Mouse (Mus musculus) frontal cortex, postnatal 36 days (tissue): Measurements from ENCODE around the gene Slc4a10.

Experiments
- DNase-seq, 2 experiments: peaks; one replicate each; pipeline ENCODE4 v3.0.0; 2022; ENCODE audit warnings: low spot score in 2 of 2

Slc4a10 gene

GRCm38 (mm10) chr2:62278779-62279178, 232.5 kb downstream of the Slc4a10 start:
- no peak for DNase-seq

DNA sequence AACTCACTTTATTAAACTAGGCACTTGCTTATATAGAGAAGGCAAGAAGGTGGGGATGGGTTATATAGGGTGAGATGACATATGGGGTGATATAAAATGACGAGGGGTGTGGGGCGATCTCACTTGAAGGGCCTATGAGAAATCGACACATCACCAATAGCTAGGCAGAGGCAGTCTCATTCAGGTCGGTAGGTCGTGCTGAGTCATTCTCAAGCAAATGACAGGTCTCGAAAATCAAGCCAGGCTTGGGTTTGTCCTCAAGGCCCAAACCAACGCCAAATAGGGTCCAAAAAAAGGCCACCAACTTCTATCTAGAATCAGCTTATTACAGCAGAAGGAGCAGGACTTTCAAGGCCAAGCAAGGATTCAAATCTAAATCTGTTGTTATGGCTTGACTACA, 233.5 kb downstream of the Slc4a10 start:
- no peak for DNase-seq

GRCm38 (mm10) chr2:62285026-62285425, 238.8 kb downstream of the Slc4a10 start:
- DNase-seq: no peak

- DNase-seq: no peak
Observed at GRCm38 (mm10) chr2:62285847-62286246, 239.6 kb downstream of the Slc4a10 start.

GRCm38 (mm10) chr2:62287532-62287931, 241.3 kb downstream of the Slc4a10 start:
- DNase-seq: no peak

DNA sequence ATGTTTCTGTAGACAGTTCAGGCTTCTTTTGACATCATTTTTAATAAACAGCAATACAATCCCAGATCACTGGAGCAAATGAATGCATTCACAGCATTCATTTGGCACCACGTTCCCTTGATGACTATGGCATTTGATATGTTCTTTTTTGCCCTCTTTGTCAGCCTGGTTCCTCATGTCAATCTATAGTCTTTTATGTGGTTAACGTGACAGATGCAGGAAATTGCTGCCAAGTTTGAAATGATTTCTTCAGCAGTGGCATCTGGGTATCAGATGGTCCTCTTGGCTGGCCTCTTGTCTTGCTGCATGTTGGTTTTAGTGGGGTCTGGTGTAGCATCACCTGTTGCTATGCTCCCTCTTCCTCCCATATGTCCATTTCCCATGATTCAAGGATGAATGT, 247.6 kb downstream of the Slc4a10 start:
- no peak for DNase-seq

DNA sequence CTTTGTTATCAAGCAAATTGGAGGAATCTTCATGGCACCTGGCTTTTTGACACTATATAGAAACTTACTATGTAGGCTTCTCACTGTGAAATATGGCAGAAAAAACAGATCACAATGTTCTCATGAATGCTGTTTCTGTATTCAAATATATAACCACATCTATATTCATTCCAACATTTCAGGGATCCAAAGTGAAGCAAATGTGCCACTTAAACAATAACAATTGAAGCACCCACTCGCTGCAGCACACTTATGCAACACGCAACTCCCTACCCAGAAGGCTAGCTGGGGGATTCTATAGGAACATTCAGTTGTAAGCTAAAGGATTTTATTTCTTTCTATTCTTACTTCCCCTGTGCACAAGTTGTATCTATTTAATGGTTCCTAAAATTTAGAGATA, 255.5 kb downstream of the Slc4a10 start:
- DNase-seq: peak; percentile 26 to 38

DNA sequence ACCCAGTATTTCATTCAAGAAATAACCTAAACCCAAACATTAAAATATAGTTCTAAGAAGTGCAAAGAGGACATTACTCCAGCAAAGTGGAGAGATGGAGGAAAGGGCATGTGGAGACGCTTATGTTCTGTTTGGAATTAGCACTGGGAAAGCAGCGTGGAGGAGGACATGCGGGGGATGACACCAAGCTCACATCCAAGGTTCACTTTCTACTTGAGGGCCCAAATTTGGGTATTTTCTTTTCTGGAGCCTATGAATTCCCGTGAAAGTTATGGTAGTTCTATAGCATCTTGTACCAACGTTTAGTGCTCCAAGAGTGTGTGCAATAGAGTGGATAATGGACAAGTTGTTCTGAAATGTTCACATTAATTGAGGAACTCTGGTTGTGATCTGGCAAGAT, 260.7 kb downstream of the Slc4a10 start:
- no peak for DNase-seq

- DNase-seq: no peak
Observed at GRCm38 (mm10) chr2:62307477-62307876, 261.2 kb downstream of the Slc4a10 start.

DNA sequence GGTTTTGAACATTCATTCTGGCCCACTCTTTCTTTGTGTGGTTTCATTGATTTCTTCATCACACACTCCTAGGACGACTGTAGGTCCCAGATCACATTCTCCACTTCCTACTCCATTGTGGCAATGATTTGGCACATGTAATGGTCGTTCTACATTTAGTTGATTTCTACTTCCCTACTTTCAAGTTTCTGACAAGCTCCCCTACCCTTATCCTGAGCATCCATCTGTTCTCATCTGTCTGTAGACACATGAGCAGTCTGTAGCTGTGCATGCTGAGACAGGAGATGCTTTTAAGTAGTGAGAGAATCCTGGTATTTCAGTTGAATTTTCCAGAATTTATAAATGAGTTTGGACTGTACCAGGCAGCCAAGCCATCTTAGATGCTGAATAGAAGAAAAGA, 270.7 kb downstream of the Slc4a10 start:
- no peak for DNase-seq

GRCm38 (mm10) chr2:62319489-62319888, 273.2 kb downstream of the Slc4a10 start:
- DNase-seq: no peak

GRCm38 (mm10) chr2:62323078-62323637, 276.9 kb downstream of the Slc4a10 start:
- peak; percentile 44 to 60 for DNase-seq

DNA sequence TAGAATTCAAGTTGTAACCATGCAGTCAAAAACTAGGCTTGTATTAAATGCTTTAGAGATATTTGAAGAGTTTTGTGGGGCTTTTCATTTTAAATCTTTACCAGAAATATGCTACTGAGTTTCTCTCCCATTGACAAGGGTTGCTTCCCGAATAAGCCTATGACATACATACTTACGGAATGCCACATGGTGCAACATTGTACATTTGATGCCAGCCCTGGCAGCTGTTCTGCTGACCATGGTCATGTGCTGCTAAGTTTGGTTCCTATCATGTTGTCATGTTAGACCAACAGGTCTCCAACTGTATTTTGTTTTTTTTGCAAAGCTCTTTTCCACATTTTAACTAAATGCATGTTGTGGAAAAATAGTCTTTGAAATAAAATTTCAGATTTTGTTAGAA, 279.1 kb downstream of the Slc4a10 start:
- DNase-seq: no peak

DNA sequence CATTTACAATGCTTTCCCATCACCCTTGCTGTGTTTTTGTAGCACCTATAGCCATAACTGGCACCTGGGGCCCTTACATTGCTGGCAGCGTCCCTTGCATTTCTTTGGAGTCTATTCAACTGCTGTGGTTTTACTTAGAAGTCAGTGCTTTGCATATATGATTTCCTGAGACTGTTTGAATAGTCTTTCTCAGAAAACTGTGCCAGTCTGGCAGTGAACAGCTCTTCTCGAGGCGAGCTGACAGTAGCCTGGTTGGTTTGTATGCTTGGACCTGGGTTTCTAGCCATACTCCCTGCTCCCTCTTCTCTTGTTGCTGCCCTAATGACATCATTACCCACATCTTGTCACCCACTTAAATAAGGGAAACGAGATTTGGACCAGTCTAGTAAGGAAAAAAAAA, 285.7 kb downstream of the Slc4a10 start:
- no peak for DNase-seq

GRCm38 (mm10) chr2:62332465-62332864, 286.2 kb downstream of the Slc4a10 start:
- no peak for DNase-seq

GRCm38 (mm10) chr2:62334397-62335243, 288.4 kb downstream of the Slc4a10 start:
- no peak for DNase-seq

DNA sequence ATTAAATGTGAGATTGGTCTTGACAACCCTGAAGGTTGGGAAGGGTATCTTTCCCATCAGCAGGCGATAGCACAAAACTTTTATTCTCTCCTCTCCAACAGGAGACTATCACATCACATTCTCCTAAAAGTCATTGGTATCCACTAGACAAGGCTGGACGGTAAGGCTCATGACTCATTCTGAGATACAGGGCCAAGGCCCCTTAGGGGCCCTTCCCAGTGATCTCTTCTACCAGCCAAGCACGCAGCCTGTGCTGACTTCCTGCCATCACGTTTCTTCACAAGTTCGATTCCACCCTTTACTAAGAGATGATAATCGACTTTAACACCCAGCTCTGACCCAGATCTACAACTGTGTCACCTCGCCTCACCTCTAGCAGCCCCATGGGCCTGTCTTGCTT, 290.8 kb downstream of the Slc4a10 start:
- no peak for DNase-seq

DNA sequence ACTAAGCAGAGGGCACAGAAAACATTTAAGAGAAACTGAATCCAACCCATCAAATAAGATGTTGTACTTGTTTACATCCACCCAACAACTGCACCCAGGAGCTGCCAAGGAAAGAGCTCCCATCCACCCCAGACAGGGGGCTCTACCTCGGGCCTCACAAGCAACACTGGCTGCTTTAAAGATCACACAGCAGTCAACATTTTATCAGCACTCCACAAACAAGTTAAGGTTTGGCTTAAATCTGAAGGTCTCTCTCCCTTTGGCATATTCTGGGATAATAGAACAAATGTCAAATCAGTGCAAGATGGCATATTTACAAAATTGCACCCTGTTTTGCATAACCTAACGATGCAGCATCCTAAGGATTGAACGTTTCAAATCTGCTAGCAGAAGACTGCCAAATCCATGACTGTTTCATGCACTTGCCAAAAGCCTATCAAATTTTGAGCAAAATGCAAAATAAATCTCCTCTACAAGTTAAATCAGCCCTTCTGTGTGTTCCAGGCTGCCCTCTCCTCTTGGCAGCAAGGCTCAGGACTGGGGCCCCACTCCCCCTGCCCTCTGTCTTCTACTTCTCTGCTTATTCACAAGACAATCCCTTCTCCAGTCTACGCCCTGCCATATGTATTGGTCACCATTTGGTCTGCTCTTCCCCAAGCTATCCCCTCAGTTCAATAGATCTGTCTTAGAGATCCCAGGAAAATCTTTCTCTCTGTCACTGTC, 293.1 kb downstream of the Slc4a10 start:
- DNase-seq: no peak

DNA sequence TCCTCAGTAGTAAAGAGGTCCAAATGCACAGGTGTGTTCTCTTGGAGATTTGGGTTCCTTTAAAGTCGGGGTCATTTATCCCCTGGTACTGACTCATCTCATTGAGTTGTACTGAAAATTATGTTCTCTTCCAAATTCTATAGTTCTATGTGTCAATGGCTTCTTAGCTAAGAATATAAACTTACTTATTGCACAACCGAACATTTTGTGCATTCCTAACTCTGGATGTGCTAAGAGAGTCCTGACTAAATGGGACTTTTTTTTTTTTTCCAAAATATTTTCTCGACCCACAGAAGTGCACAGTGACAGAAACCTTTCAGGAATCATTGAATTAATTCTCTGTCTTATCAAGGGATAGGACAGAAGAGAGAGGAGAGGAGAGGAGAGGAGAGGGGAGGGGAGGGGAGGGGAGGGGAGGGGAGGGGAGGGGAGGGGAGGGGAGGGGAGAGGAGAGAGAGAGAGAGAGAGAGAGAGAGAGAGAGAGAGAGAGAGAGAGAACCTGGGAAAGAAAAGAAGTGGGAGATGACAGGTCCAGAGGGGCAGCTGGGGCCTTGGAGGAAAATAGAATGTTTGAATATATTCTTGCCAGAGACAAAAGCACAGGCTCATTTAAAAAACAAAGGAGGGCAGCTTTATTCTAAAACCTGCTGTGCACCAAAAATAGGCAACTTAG, 294.9 kb downstream of the Slc4a10 start:
- DNase-seq: no peak

GRCm38 (mm10) chr2:62341734-62342128, 295.5 kb downstream of the Slc4a10 start:
- peak; percentile 58 to 66 for DNase-seq

GRCm38 (mm10) chr2:62344367-62344766, 298.1 kb downstream of the Slc4a10 start:
- no peak for DNase-seq

DNA sequence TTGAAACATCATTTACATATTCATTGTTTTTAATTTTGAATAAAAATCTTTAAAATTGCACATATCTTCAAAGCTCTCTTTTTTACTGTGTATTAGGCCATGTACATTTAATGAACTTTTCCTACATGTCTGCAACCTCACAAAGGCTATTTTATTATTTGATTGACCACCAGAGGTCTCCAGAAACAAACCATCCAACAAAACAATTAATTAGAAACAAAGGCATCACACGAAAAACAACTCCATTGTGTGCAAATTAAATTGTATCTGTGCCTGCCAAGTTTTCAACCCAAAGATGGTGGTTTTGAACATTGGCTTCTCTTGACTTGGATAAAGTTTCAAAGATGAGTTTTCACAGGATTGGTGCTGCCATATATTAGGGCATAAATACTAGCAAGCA, 300.5 kb downstream of the Slc4a10 start:
- no peak for DNase-seq
